Mouse (Mus musculus): ENCODE measurements around the gene Ctbs. TPM values are rescaled to one million over a fixed set of nuclear protein-coding genes. Genes with fewer than 3 reads are reported as not detected.

Ctbs gene
- polyA plus RNA-seq, 1 experiment from 2014 or later, result 5.1 TPM

- Histone ChIP-seq H3K27me3 (no peaks in the 10 kb centered on the region), H3K4me3 (peak overlapping the region; percentile 79), H3K27ac (no peak overlapping the region), H3K4me1 (replicated peaks) (peaks cover 29% of the 10 kb centered on the region), H3K36me3 (peaks cover 20% of the 10 kb centered on the region), H3K9ac (peak overlapping the region; percentile 40; the same call in 1 of the 2 replicates), H3K4me2 (peak overlapping the region; percentile 70), H3K9me3 (no peaks in the 10 kb centered on the region)
- no peak for ATAC-seq (ENCODE audit: low FRiP score)
- 60% methylated on average over 5 of the region's 5 CpGs for WGBS
These were observed 52.1 kb downstream of the Ctbs start for GRCm38 (mm10) chr3:146501601-146502123.

- 95% methylated on average over 7 of the region's 7 CpGs for WGBS
These were observed 57.1 kb downstream of the Ctbs start for GRCm38 (mm10) chr3:146506711-146507110.

More at GRCm38 (mm10) chr3:146506711-146507110, 57.1 kb downstream of the Ctbs start:
- no peak overlapping the region for H3K4me2 ChIP-seq
- ATAC-seq (ENCODE audit: low FRiP score), result no peak
- no peaks in the 10 kb centered on the region for H3K27me3 ChIP-seq
- peaks cover 64% of the 10 kb centered on the region for H3K36me3 ChIP-seq
- no peaks in the 10 kb centered on the region for H3K9me3 ChIP-seq
- peaks cover 11% of the 10 kb centered on the region for H3K4me1 ChIP-seq (replicated peaks)
- no peak overlapping the region for H3K9ac ChIP-seq
- H3K27ac ChIP-seq, result no peak overlapping the region
- no peak overlapping the region for H3K4me3 ChIP-seq

Other genes with a start within 250 kb of the Ctbs start
- 0.78 and 0.93 TPM in 2 replicates for gene Lpar3, start 228.8 kb upstream of the Ctbs start, polyA plus RNA-seq (2015; fragmentation: Nextera tagmentation; extraction: Ambion mirVana)
- 13.3 and 14.4 TPM in 2 replicates for gene Ssx2ip, start 45.2 kb upstream of the Ctbs start, polyA plus RNA-seq (2015; fragmentation: Nextera tagmentation; extraction: Ambion mirVana)
- gene Spata1, start 50.0 kb downstream of the Ctbs start, polyA plus RNA-seq (2015; fragmentation: Nextera tagmentation; extraction: Ambion mirVana), result 6.4 and 7.5 TPM in 2 replicates
- 565 TPM in 2 replicates for gene Gng5, start 50.0 kb downstream of the Ctbs start, polyA plus RNA-seq (2015; fragmentation: Nextera tagmentation; extraction: Ambion mirVana)
- gene Rpf1, start 71.6 kb downstream of the Ctbs start, polyA plus RNA-seq (2015; fragmentation: Nextera tagmentation; extraction: Ambion mirVana), result 48.9 and 49.6 TPM in 2 replicates
- gene Uox, start 120.6 kb downstream of the Ctbs start, polyA plus RNA-seq (2015; fragmentation: Nextera tagmentation; extraction: Ambion mirVana), result not detected in 2 replicates
- gene Dnase2b, start 165.8 kb downstream of the Ctbs start, polyA plus RNA-seq (2015; fragmentation: Nextera tagmentation; extraction: Ambion mirVana), result not detected in 2 replicates
- gene 4930503B20Rik, start 201.5 kb downstream of the Ctbs start, polyA plus RNA-seq (2015; fragmentation: Nextera tagmentation; extraction: Ambion mirVana), result not detected in 2 replicates
- 0.23 and 0.44 TPM in 2 replicates for gene Samd13, start 235.8 kb downstream of the Ctbs start, polyA plus RNA-seq (2015; fragmentation: Nextera tagmentation; extraction: Ambion mirVana)